ENCODE assay signal across 9 mouse cellular contexts in genomic region chr12:86644512-86645273, GRCm38 (mm10). TPM values are rescaled to one million over a fixed set of nuclear protein-coding genes. Genes with fewer than 3 reads are reported as not detected.
DNase-seq lines count a peak whose midpoint lies in the region; ATAC-seq lines count a peak whose summit lies in the region.
"Had no signal": no experiment of that assay in that cellular context is flagged by ENCODE, and none has a peak within 500 bp of the region (broad histone marks: within the 10 kb centered on the region; RNA-seq: fewer than 3 reads in every experiment).

No protein-coding gene starts in this region.

- H3K9ac ChIP-seq in hindbrain, embryonic 12.5 days: no peak overlapping the region
- no peak overlapping the region for H3K9ac ChIP-seq in midbrain, embryonic 16.5 days (ENCODE audit: low read depth, low read length)

- no peak overlapping the region for H3K4me3 ChIP-seq in hindbrain, embryonic 12.5 days
- H3K4me3 ChIP-seq in midbrain, embryonic 16.5 days (ENCODE audit: low read depth, low read length): no peak overlapping the region

- H3K36me3 ChIP-seq in hindbrain, embryonic 12.5 days: no peaks in the 10 kb centered on the region
- H3K36me3 ChIP-seq in midbrain, embryonic 16.5 days (ENCODE audit: control insufficient read depth, insufficient read depth, low read length): no peaks in the 10 kb centered on the region

- 0 out of 2 replicates have a peak, but pooled peaks cover 4% of the 10 kb centered on the region for H3K9me3 ChIP-seq in hindbrain, embryonic 12.5 days (replicated peaks)
- no peaks in the 10 kb centered on the region for H3K9me3 ChIP-seq in midbrain, embryonic 16.5 days (replicated peaks; ENCODE audit: control insufficient read depth, low read length, poor library complexity, severe bottlenecking)

- peaks cover 28% of the 10 kb centered on the region for H3K4me1 ChIP-seq in hindbrain, embryonic 12.5 days
- H3K4me1 ChIP-seq in midbrain, embryonic 16.5 days (ENCODE audit: control insufficient read depth, insufficient read depth, low read length): peaks cover 17% of the 10 kb centered on the region

- DNase-seq in cerebellum, adult 9-11 months: peak; percentile 33
- no peak for DNase-seq in cerebellum, adult 11 months
- peak; percentile 63 for DNase-seq in embryo, embryonic 10.5 days (ENCODE audit: low spot score)
- DNase-seq in thymus, postnatal 10 days (ENCODE audit: low spot score in 2 of 2): no peak
- no peak for DNase-seq in lung, postnatal 36 days
- no peak for DNase-seq in natural killer cell, adult 2 months (ENCODE audit: low spot score in 2 of 2)

- peak; percentile 62 for ATAC-seq in hindbrain, embryonic 12.5 days (ENCODE audit: low FRiP score)
- ATAC-seq in midbrain, embryonic 16.5 days: peak; percentile 73
- ATAC-seq: intestine, embryonic 16.5 days had no signal

- H3K27ac ChIP-seq in hindbrain, embryonic 12.5 days: peak overlapping the region; percentile 70
- H3K27ac ChIP-seq in midbrain, embryonic 16.5 days (ENCODE audit: low read length): peak overlapping the region; percentile 36; the same call in 1 of the 2 replicates

- H3K27me3 ChIP-seq in hindbrain, embryonic 12.5 days: no peaks in the 10 kb centered on the region
- no peaks in the 10 kb centered on the region for H3K27me3 ChIP-seq in midbrain, embryonic 16.5 days (ENCODE audit: control insufficient read depth, insufficient read depth, low read depth, low read length)

- 47% methylated on average over 17 of the region's 17 CpGs for WGBS in hindbrain, embryonic 12.5 days
- 47% methylated on average over 17 of the region's 17 CpGs for WGBS in midbrain, embryonic 16.5 days

- no peak overlapping the region for H3K4me2 ChIP-seq in hindbrain, embryonic 12.5 days (replicated peaks)
- H3K4me2 ChIP-seq in midbrain, embryonic 16.5 days (ENCODE audit: low read length): no peak overlapping the region

RNA-seq across cellular contexts. Expression of gene Vash1, which starts 33.8 kb away (rescaled TPM):
- polyA plus RNA-seq in hindbrain, embryonic 12.5 days (2016; fragmentation: Nextera tagmentation; extraction: Ambion mirVana): 34.4 and 35.3 TPM in 2 replicates
- polyA plus RNA-seq in midbrain, embryonic 16.5 days (2015; fragmentation: Nextera tagmentation; extraction: Ambion mirVana): 30.0 and 35.8 TPM in 2 replicates

Comparison
In these comparisons a context has a peak if more than half of its experiments do, and no peak if none do; other contexts are left out.
1. DNase-seq: peak in cerebellum, adult 9-11 months (single experiment) and embryo, embryonic 10.5 days (single experiment); none in cerebellum, adult 11 months (single experiment), thymus, postnatal 10 days (0 of 2), lung, postnatal 36 days (single experiment) and natural killer cell, adult 2 months (0 of 2).